Mouse (Mus musculus): ENCODE measurements at regions not wholly inside any gene's neighbourhood (a gene's known extent, or its start where the extent isn't known, plus 50 kb on each side); places are given as distances from the start of the nearest gene placed in this dataset.

DNA sequence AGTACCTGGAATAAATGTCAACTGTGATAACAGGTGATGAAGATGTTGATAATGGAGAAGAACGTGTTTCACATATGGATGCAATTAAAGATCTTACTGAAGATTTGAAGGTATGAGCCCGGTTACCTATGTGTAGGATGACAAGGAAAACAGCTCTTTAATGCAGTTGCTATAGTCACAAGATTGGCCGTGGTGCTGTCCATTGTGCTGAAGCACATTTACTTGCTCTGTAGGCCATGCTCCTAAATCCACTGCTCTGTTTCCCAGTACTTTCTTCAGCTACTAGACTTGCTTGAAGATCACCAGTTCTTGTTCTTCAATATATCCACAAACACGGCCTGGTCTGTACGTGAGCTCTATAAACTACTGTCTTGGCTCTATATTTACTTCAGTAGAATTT is 147.7 kb upstream of the Sox14 start:
- TF ChIP-seq CTCF (IDR thresholded peaks at IDR 0.05; ENCODE audit: low read depth), result no peak
- no peak for TF ChIP-seq EP300 (IDR thresholded peaks at IDR 0.05; ENCODE audit: low read depth)

All from liver, embryonic 14.5 days (tissue).